Mouse (Mus musculus): ENCODE data around the gene Dnase1l3. TPM values are rescaled to one million over a fixed set of nuclear protein-coding genes. Genes with fewer than 3 reads are reported as not detected.

The Dnase1l3 gene
- polyA plus RNA-seq, 1 experiment from 2014 or later: 0.04 TPM

- H3K9me3 ChIP-seq (replicated peaks): no peaks in the 10 kb centered on the region
- no peak overlapping the region for H3K9ac ChIP-seq
- no peak overlapping the region for H3K4me3 ChIP-seq
- ATAC-seq (ENCODE audit: insufficient number of reproducible peaks, low FRiP score): no peak
- no peak overlapping the region for H3K4me2 ChIP-seq
- H3K27ac ChIP-seq (ENCODE audit: poor library complexity, severe bottlenecking): no peak overlapping the region
- no peaks in the 10 kb centered on the region for H3K36me3 ChIP-seq
- H3K27me3 ChIP-seq (replicated peaks): no peaks in the 10 kb centered on the region
- WGBS: 81% methylated on average over 1 of the region's 1 CpGs
- 0 out of 2 replicates have a peak, but pooled peaks cover 3% of the 10 kb centered on the region for H3K4me1 ChIP-seq (replicated peaks)
Observed at GRCm38 (mm10) chr14:7974643-7975042, 19.7 kb downstream of the Dnase1l3 start.

- no peak overlapping the region for H3K4me3 ChIP-seq
- no peaks in the 10 kb centered on the region for H3K4me1 ChIP-seq (replicated peaks)
- H3K27ac ChIP-seq (ENCODE audit: poor library complexity, severe bottlenecking): no peak overlapping the region
- ATAC-seq (ENCODE audit: insufficient number of reproducible peaks, low FRiP score): no peak
- no peaks in the 10 kb centered on the region for H3K36me3 ChIP-seq
- no peaks in the 10 kb centered on the region for H3K27me3 ChIP-seq (replicated peaks)
- H3K4me2 ChIP-seq: no peak overlapping the region
- H3K9me3 ChIP-seq (replicated peaks): no peaks in the 10 kb centered on the region
- 60% methylated on average over 10 of the region's 10 CpGs for WGBS
- no peak overlapping the region for H3K9ac ChIP-seq
Observed at GRCm38 (mm10) chr14:7971889-7972493, 22.4 kb downstream of the Dnase1l3 start.

GRCm38 (mm10) chr14:7964219-7964889, 30.0 kb downstream of the Dnase1l3 start:
- H3K4me3 ChIP-seq: no peak overlapping the region
- no peak overlapping the region for H3K27ac ChIP-seq (ENCODE audit: poor library complexity, severe bottlenecking)
- H3K27me3 ChIP-seq (replicated peaks): no peaks in the 10 kb centered on the region
- H3K4me1 ChIP-seq (replicated peaks): peaks cover 13% of the 10 kb centered on the region
- no peak overlapping the region for H3K4me2 ChIP-seq
- no peak overlapping the region for H3K9ac ChIP-seq
- ATAC-seq (ENCODE audit: insufficient number of reproducible peaks, low FRiP score): 0 out of 2 replicates have a peak, but pooled peaks have one; percentile 33
- 53% methylated on average over 11 of the region's 11 CpGs for WGBS
- H3K36me3 ChIP-seq: no peaks in the 10 kb centered on the region
- H3K9me3 ChIP-seq (replicated peaks): no peaks in the 10 kb centered on the region

- Histone ChIP-seq H3K4me2 (no peak overlapping the region), H3K27ac (ENCODE audit: poor library complexity, severe bottlenecking) (no peak overlapping the region), H3K27me3 (replicated peaks) (no peaks in the 10 kb centered on the region), H3K4me3 (no peak overlapping the region), H3K4me1 (replicated peaks) (peaks cover 13% of the 10 kb centered on the region), H3K36me3 (no peaks in the 10 kb centered on the region), H3K9me3 (replicated peaks) (no peaks in the 10 kb centered on the region), H3K9ac (no peak overlapping the region)
- WGBS: 53% methylated on average over 7 of the region's 7 CpGs
- no peak for ATAC-seq (ENCODE audit: insufficient number of reproducible peaks, low FRiP score)
Observed at GRCm38 (mm10) chr14:7963160-7963559, 31.2 kb downstream of the Dnase1l3 start.

GRCm38 (mm10) chr14:7962626-7963025, 31.7 kb downstream of the Dnase1l3 start:
- H3K27ac ChIP-seq (ENCODE audit: poor library complexity, severe bottlenecking): no peak overlapping the region
- H3K4me1 ChIP-seq (replicated peaks): peaks cover 14% of the 10 kb centered on the region
- H3K9ac ChIP-seq: no peak overlapping the region
- ATAC-seq (ENCODE audit: insufficient number of reproducible peaks, low FRiP score): no peak
- H3K4me3 ChIP-seq: no peak overlapping the region
- H3K27me3 ChIP-seq (replicated peaks): no peaks in the 10 kb centered on the region
- no peak overlapping the region for H3K4me2 ChIP-seq
- WGBS: 71% methylated on average over 2 of the region's 2 CpGs
- H3K36me3 ChIP-seq: no peaks in the 10 kb centered on the region
- no peaks in the 10 kb centered on the region for H3K9me3 ChIP-seq (replicated peaks)

- ATAC-seq (ENCODE audit: insufficient number of reproducible peaks, low FRiP score): no peak
- Histone ChIP-seq H3K27ac (ENCODE audit: poor library complexity, severe bottlenecking) (no peak overlapping the region), H3K27me3 (replicated peaks) (no peaks in the 10 kb centered on the region), H3K4me1 (replicated peaks) (peaks cover 23% of the 10 kb centered on the region), H3K36me3 (no peaks in the 10 kb centered on the region), H3K9ac (no peak overlapping the region), H3K4me2 (no peak overlapping the region), H3K9me3 (replicated peaks) (no peaks in the 10 kb centered on the region), H3K4me3 (no peak overlapping the region)
- WGBS: 46% methylated on average over 5 of the region's 5 CpGs
Observed at GRCm38 (mm10) chr14:7961714-7962113, 32.7 kb downstream of the Dnase1l3 start.

GRCm38 (mm10) chr14:7960616-7961015, 33.8 kb downstream of the Dnase1l3 start:
- Histone ChIP-seq H3K27me3 (replicated peaks) (no peaks in the 10 kb centered on the region), H3K4me2 (no peak overlapping the region), H3K4me3 (no peak overlapping the region), H3K4me1 (replicated peaks) (peaks cover 27% of the 10 kb centered on the region), H3K27ac (ENCODE audit: poor library complexity, severe bottlenecking) (no peak overlapping the region), H3K36me3 (no peaks in the 10 kb centered on the region), H3K9ac (no peak overlapping the region), H3K9me3 (replicated peaks) (no peaks in the 10 kb centered on the region)
- no peak for ATAC-seq (ENCODE audit: insufficient number of reproducible peaks, low FRiP score)
- 58% methylated on average over 11 of the region's 11 CpGs for WGBS

GRCm38 (mm10) chr14:7957049-7957448, 37.3 kb downstream of the Dnase1l3 start, which contains the start of gene Gm45521:
Gene Gm45521, plus strand, starts transcription at chr14:7957288.
- Histone ChIP-seq H3K4me2 (no peak within 1 kb of the TSS), H3K9me3 (replicated peaks) (no peaks in the 10 kb centered on the region), H3K27ac (ENCODE audit: poor library complexity, severe bottlenecking) (no peak within 1 kb of the TSS), H3K9ac (no peak within 1 kb of the TSS), H3K4me3 (no peak within 1 kb of the TSS), H3K36me3 (no peaks in the 10 kb centered on the region), H3K4me1 (replicated peaks) (peaks cover 58% of the 10 kb centered on the region), H3K27me3 (replicated peaks) (no peaks in the 10 kb centered on the region)
- no peak for ATAC-seq (ENCODE audit: insufficient number of reproducible peaks, low FRiP score)
- WGBS: 55% methylated on average over 9 of the region's 9 CpGs

GRCm38 (mm10) chr14:7956427-7956826, 37.9 kb downstream of the Dnase1l3 start:
- 61% methylated on average over 10 of the region's 10 CpGs for WGBS
- H3K4me2 ChIP-seq: no peak overlapping the region
- no peak overlapping the region for H3K27ac ChIP-seq (ENCODE audit: poor library complexity, severe bottlenecking)
- H3K4me3 ChIP-seq: no peak overlapping the region
- peaks cover 2% of the 10 kb centered on the region; the same call in 1 of the 2 replicates for H3K36me3 ChIP-seq
- H3K27me3 ChIP-seq (replicated peaks): no peaks in the 10 kb centered on the region
- no peak for ATAC-seq (ENCODE audit: insufficient number of reproducible peaks, low FRiP score)
- peaks cover 58% of the 10 kb centered on the region for H3K4me1 ChIP-seq (replicated peaks)
- no peak overlapping the region for H3K9ac ChIP-seq
- no peaks in the 10 kb centered on the region for H3K9me3 ChIP-seq (replicated peaks)

- WGBS: 31% methylated on average over 6 of the region's 6 CpGs
- ATAC-seq (ENCODE audit: insufficient number of reproducible peaks, low FRiP score): 0 out of 2 replicates have a peak, but pooled peaks have one; percentile 22
- no peak overlapping the region for H3K9ac ChIP-seq
- H3K4me2 ChIP-seq: no peak overlapping the region
- H3K36me3 ChIP-seq: peaks cover 25% of the 10 kb centered on the region
- H3K27me3 ChIP-seq (replicated peaks): no peaks in the 10 kb centered on the region
- H3K4me1 ChIP-seq (replicated peaks): peaks cover 50% of the 10 kb centered on the region
- H3K4me3 ChIP-seq: no peak overlapping the region
- no peaks in the 10 kb centered on the region for H3K9me3 ChIP-seq (replicated peaks)
- H3K27ac ChIP-seq (ENCODE audit: poor library complexity, severe bottlenecking): 0 out of 2 replicates have a peak overlapping the region, but pooled peaks have one; percentile 30
Observed at GRCm38 (mm10) chr14:7954071-7954471, 40.3 kb downstream of the Dnase1l3 start.

GRCm38 (mm10) chr14:7952610-7953254, 41.6 kb downstream of the Dnase1l3 start:
- H3K4me1 ChIP-seq (replicated peaks): peaks cover 50% of the 10 kb centered on the region
- ATAC-seq (ENCODE audit: insufficient number of reproducible peaks, low FRiP score): peak; percentile 73
- H3K9ac ChIP-seq: no peak overlapping the region
- no peaks in the 10 kb centered on the region for H3K27me3 ChIP-seq (replicated peaks)
- no peak overlapping the region for H3K4me3 ChIP-seq
- H3K4me2 ChIP-seq: peak overlapping the region; percentile 26
- no peaks in the 10 kb centered on the region for H3K9me3 ChIP-seq (replicated peaks)
- peak overlapping the region; percentile 86 for H3K27ac ChIP-seq (ENCODE audit: poor library complexity, severe bottlenecking)
- peaks cover 37% of the 10 kb centered on the region for H3K36me3 ChIP-seq
- WGBS: 6% methylated on average over 12 of the region's 12 CpGs

Measured in heart, embryonic 12.5 days (tissue).